Mouse (Mus musculus): ENCODE data around the gene Mill1.
"Not testable (repeated sequence)": the region's sequence is repeated elsewhere in the genome, so short reads cannot be mapped to it uniquely, and the experiment has no call there.

Mill1 gene

GRCm38 (mm10) chr7:18245047-18245446, at the start of gene Mill1:
Mill1 (plus strand) TSS chr7:18245347.
- in situ Hi-C loops (cut with MboI, MseI): loop anchor here in 1 of 2 experiments (5.0 kb wide), 1 partner anchor 37 kb away; no protein-coding TSS in a partner anchor

DNA sequence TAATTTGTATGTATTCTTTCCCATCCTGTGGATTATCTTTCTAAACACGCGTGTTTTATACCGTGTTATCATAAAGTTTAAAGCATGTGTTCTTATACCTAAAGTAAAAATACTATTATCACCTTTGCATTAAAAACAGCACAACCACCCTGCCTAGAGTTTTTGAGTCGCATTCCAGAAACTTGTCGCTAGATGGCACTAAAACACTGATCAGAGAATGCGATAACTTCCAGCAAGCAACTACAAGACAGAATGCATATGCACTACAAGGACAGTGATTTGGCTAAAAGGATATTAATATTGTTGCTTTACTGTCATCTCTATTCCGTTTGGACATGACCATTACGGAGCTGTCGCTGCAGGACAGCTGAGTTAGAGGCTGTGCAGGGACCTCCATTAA, 34.2 kb upstream of the Mill1 start:
- in situ Hi-C loops (cut with MboI, MseI): no loop called here

DNA sequence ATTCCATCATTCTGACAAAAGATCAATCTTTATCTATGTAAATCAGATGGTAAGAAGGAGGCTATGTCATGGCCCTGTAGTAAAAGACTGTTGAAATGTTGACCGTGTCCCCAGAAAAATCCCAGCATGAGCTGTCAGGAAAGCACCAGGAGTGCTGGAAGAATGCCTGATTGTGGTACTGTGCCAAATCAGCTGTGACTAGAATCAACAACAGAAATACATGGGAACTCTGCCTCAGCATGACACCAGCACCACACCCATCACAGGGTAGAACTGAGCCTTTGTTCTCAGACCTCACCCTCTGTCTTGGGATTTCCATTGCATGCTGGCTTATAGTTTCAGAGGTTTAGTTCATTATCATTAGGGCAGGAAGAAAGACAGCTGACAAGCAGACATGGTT, 30.4 kb upstream of the Mill1 start:
- in situ Hi-C loops (cut with MboI, MseI): no loop called here

DNA sequence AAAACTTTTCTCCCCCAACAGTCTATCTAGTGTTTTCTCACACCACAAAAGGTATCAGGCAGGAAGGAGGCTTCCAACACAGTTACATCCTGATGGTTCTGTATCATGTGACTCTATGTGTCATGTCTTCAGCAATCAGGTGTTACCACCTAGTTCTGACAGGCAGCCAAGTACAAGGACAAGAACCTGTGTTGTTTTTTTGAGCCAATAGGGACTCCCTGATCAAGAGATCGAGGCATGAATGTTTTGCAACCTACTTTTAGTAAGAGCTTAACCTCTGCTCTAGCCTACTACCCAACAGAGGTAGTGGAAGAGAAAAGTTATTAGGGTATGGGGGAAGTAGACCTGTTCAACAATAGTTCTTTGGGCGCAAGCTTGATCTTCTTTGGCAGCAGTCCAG, 6.6 kb upstream of the Mill1 start:
- in situ Hi-C loops (cut with MboI, MseI): no loop called here

DNA sequence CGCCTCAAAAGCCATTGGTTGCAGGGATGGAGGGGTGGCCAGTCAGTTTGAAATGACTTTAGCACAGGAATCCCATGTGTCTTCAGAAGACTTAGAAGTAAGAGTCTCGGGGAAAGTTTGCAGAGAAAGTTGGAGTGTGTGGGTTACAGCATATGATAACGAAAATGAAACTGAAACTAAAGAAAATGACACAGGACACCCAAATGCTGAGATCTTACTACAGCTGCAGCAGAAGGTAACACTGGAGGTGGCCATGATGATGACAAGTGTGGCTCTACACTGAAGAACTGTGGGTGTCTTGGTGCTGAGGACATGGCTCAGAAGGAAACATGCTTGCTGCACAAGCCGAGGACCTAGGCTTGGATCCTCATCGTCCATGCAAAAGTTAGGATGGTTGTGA, 3.9 kb upstream of the Mill1 start:
- in situ Hi-C loops (cut with MboI, MseI): no loop called here

DNA sequence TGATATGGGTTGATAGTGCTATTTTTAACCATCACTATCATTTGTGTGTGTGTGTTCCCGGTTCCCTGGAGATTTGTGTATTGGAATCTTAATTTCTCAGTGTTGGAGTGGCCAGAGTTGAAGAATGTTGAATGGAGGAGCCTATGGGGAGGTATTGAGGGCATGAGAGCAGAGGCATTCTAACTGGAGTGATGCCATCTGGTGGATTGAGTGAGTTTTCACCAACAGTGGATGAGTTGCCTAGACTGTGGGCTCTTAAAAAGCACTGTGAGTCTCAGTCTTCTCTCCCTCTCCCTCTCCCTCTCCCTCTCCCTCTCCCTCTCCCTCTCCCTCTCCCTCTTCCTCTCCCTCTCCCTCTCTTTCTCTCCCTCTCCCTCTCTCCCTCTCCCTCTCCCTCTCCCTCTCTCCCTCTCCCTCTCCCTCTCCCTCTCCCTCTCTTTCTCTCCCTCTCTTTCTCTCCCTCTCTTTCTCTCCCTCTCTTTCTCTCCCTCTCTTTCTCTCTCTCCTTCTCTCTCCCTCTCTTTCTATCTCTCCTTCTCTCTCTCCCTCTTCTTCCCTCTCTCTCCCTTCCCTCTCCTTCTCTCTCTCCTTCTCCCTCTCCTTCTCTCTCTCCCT, 1.1 kb upstream of the Mill1 start:
- in situ Hi-C loops (cut with MboI, MseI): not testable (repeated sequence)

- in situ Hi-C loops (cut with MboI, MseI): no loop called here
These were observed 15.1 kb downstream of the Mill1 start for GRCm38 (mm10) chr7:18260219-18260618.

- in situ Hi-C loops (cut with MboI, MseI): no loop called here
These were observed 19.9 kb downstream of the Mill1 start for GRCm38 (mm10) chr7:18265089-18265488.

All from T-helper 17 cell (primary cell).